Mouse (Mus musculus) kidney, adult 9 months (tissue): Measurements from ENCODE around the gene Slc41a3.

Experiments
- DNase-seq: peaks from one replicate; pipeline ENCODE4 v3.0.0; 2022

Slc41a3 gene

DNA sequence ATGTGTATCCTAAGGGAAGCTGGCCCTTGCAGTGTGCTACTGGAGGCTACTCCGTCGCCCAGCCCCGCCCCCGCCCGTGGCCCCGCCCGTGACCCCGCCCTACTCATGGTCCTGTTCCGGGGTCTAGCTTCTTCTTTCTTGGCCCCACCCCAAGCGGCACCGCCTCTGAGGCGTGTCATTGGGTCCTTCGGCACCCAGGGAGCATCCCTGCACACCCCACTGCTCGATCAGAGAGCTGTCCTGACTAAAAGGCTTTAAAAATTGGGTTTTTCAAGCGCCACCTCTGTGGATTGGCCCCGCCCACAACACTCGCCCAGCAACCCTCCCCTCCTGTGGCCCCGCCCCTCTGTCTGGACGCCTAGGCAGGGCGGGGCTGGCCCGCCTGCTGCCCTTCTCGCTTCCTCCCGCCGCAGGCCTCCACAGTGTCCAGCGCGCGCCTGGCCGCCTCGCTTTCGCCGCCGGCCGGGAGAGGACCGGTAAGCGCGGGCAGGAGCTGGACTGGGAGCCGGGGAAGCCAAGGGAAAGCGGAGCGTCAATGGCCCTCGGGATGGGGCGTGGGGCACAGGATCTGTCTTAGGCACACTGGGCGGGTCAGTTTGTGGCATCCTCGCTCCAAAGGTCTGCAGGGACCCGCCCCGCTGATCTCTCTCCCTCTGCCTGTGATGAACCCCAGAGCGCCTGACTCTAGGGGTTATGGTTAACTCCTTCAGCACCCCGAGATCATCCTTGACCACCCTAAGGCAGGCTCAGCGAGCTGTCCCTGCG, at the start of gene Slc41a3:
Gene Slc41a3 (plus strand): TSS at position 193 of the 765 bp plus-strand sequence.
- peak; percentile 95 for DNase-seq

DNA sequence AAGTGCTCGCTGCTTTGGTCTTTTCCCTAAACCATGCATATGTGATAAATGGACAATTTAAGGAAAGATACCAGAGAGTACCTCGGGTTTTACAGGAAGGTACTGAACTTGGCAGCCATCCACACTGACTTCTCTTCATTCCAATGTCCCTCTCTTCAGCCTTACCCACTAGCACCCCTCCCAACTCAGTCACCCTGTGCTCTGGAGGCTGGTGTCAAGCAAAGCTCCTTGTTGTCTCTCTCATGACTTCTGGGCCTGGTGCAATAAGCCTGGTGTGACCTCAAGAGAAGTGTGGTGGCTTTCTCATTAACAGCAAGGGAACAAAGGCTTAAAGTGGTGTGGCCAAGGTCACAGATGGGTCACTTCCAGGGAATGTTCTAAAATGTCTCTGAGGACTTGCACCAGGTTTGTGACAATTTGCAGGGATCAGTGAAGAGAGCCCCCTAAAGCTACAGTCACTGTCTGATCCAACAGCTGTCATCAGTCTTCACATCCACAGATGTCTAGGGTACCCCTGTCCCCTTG, 47.9 kb upstream of the Slc41a3 start:
- DNase-seq: no peak

DNA sequence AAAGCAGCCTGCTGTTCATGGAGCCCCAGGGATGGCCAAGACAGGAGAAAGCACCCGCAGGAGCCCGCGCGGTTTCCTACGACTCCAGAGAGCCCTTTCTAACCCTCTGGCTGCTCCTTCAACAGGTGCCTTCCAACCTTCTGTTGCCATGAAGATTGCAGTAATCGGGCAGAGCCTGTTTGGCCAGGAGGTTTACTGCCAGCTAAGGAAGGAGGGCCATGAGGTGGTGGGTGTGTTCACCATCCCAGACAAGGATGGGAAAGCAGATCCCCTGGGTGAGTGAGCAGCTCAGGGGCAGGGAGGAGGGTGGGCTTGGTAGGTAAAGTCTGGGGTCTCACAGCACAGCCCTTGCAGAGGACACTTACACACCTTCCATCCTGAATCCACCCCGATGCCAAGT, 47.4 kb upstream of the Slc41a3 start:
- DNase-seq: no peak

DNA sequence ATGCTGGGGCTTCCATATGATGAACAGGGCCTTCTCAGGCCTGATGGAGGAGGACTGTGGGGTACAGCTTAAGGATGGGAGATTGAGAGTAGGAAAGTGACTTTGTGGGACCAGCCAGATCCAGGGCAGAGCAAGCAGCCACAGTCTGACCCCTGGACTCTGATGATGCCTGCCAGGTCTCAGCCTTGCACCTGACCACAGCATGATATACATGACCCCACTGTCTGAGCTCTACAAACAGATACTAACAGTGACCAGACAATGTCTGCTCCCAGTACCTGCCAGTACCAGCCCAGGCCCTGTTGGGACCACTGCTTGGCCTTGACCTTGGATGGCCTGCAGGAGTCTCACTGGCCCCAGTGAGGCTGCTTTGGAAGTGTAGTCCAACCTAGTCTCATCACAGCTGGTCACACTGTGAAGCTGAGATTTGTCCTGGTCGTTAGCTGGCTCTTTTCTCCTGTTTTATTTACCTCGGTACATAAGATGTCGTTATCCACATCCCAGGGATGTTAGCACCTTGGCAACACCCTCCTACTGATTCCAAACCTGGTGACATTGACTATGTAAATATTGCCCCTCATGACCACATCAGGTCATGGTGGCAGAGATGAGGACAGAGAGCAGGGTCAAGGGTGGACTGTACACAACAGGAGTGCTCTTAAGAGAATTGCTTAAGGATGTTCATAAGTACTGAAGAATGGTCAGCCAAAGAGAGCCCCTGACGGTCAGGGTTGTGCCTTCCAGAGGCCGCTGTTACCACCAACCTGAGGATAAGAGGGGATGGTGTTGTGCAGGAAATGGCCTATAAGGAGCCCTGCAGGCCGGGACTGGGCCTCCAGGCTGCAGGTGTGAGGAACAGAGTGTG, 46.5 kb upstream of the Slc41a3 start:
- no peak for DNase-seq

DNA sequence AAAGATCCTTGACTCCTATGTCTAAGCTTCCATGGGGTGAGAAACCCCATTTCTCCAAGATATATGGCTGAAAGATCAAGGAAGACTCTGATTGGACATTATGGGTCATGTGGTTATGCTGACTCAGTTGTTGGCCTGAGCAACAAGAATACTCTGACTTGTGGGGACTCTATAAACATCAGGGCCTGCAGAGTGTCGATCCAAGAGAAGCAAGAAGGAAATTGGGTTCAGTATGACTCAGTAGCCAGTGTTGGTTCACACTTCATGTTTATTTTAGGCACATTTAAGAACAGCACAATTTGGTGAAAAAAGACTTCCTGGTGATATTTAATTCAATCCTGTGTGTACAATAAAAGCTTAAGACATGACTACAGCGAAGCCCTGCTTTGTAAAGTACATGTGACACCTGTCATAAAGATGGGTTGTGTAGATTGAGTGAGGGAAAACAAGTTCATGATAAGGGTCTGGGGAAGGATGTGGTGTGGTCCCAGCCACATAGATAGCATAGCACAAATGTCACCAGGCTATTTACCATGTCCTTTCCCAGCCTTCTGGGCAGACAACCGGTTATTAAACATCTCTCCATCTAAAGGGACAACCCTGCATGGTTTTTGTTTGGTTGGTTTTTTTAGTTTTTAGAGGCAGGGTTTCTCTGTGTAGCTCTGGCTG, 44.0 kb upstream of the Slc41a3 start:
- DNase-seq: no peak

DNA sequence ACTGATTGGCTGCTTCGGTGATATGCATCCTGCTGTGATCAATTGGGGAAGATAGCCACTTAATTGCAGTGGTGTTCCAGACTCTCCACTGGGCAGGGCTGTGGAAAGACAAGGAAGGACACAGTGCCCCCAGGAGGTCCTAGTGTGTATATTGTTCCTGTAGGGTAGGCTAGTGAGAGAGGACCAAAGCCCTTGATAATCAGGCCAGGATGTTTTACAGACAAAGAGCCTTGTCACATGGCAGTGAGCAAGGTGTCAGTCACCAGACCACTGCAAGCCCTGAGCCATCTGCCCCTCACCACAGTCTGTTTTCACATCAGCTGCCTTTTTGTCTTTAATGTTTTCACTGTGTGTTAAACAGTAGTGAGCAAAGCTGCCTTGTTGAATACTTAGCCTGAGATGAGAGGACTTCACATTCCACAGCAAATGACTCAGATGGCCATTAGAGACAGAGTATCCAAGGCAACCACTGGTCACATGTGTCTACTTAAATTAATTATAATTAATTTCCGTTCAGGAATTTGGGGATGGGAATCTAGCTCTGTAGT, 43.2 kb upstream of the Slc41a3 start:
- DNase-seq: no peak

DNA sequence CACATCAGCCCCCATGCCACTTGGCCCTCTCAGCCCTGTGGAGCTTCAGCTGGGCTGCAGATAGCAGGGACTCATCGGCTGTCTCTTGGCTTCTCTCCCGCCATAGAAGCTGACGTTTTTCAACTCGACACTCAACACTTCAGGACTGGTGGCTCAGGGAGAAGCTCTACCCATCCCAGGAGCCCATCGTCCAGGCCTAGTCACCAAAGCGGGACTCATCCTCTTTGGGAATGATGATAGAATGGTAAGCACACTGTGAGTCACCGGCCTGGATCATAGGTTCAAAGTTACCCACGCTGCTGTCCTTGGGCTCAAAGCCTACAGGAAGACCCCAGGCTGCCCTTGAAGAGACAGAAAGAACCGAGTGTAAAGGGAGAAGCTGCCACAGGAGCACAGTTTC, 40.3 kb upstream of the Slc41a3 start:
- no peak for DNase-seq

DNA sequence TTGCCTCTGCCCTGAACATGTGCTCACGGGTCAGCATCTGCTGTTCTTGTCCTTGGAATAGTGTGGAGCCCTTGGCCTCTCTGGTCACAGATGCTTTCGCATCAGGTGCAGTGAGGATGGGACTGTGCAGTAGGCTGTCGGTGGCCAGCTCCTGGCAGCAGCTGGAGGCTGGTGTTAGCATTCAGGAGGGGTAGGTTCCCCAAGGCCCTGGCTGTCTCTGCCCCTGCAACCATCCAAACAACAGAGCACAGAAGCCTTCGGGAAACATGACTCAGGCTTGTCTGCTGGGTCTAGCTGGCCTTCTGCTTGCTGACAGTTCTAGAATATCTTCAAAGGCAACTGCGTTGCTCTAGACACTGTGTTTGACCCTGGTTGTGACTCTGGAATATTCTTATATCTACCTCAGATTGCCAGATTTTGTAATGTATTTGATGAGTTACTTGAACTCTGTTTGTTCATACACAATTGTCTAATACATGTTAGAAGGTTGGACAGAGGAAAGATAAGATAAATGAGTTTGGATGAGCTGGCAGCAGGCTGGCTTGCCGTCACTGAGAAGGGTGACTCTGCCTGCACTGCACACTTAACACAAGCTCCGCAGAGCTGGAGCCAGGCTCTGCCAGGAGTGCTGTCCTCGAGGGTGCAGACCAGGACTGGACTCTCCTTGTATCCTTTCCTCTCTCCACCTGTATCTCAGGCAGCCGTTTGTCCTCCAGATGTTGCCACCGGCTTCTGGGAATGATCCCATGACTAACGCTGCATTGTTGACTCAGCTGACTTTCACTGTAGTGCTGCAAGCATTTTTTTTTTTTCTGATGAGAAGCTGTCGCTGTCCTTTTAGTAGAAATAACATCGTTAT, 38.9 kb upstream of the Slc41a3 start:
- no peak for DNase-seq

DNA sequence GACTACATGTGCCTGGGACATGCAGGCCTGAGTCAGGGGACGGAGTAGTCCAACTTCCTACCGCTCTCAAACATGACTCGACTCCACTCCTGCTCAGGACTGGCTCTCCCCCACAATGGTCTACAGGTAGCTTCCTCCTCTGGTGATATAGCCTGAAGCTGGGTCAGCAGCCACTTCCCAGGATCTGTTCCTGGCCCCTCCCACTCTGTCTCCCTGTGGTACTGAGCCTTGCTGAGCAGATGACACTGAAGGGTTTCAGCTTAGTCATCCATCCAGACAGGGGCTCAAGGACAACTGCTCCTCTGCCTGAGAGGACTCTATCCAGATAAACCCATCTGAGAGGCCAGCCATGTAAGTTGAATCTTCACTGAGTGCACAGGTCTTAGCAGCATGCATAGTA, 37.0 kb upstream of the Slc41a3 start:
- DNase-seq: no peak

DNA sequence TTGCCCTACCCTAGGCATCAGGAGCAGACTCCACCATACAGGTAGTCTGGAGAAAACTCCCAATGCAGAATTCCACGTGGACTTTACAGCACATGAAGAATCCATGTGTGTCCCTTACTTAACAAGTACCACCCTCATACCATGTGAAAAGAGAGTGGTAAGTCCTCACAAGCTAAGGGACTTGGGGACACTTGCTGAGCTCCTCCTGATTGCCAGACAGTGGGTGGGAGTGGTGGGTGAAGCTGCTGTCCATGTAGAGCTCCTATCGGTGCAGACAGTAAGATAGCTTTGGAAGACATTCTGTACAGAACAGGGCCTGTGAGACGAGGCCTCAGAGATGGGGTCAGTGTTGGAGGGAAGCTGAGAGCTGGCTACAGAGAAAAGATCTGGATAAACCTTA, 36.6 kb upstream of the Slc41a3 start:
- DNase-seq: no peak

DNA sequence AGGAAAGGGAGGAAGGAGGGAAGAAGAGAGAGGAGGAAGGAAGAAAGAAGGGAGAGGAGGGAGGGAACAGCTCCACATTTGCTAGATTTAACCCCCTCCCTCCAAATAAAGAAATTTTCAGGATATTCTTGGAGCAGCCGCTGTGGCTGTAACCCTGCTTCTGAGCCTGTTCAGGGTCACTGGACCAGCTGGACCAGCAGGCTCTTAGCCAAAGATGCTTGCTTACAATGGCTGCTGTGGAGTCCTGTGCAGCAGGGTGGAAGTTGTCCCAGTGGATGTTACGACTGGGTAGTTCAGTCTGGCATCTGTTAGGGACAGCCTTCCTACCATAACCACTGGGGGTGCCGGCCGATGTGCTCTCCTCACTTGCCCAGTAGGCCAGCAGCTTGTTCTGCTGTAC, 35.8 kb upstream of the Slc41a3 start:
- DNase-seq: no peak

DNA sequence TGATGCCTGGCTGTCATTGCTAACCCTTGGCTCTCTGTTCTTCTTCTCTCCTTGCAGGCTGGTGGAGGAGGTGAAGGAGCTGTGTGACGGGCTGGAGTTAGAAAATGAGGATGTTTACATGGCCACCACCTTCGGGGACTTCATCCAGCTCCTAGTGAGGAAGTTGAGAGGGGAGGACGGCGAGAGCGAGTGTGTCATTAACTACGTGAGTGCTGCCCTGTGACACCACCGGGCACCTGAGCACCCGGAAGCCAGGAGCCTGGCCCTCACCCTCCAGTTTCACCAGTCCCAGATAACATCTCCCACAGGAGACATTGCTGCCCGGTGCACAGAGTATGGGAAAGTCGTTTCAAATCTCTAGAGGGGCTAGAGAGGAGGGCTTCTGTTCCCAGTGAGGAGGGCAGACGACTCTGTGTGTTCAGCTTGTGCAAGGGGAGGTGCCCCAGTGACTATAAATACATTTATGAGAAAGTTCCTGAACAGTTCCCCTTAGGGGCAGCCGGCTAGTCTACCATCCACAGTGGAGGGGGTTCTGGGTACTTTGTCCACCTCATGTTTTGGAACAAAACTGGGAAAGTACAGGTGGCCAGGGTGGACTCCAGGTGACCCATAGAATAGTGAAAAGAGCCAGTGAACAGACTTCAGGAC, 34.7 kb upstream of the Slc41a3 start:
- DNase-seq: no peak

DNA sequence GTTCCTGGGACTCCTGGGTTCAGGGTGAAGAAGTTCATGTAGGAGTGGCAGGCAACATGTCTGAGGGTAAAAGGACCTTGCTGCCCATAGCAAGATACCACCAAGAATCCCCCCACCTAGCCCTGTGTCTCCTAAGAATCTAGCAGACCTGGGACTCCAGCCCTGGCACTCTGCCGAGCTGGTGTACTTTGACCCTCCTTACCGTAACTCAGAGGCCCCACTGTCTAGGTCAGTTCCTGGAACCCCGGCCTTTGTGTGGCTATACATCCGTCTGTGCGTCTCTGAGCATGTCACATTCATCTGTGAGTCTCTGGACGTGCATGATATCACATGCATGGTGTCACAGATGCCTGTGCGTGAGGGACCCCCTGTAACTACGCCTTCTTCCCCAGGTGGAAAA, 34.1 kb upstream of the Slc41a3 start:
- DNase-seq: peak; percentile 58

DNA sequence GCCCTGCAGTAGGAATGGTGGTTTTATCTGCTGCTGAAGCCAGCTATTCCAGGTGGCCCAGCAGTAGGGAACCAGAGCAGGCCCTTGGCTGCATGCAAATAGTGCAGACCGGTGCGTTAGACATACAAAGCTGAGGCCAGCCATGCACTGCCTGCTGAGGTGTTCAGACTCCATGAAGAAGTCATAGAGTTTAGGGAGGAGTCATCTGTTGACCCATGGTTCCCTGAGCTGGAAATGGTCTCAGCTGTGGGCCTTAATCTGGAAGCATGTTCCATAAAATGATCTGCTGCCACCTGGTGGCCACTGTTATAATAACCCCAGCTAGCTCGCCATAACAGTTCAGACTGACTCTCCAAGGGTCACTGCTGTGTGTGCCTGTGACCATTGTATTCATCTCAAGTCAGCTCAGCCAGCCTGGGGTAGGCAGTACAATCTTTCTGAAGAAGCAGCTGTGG, 29.2 kb upstream of the Slc41a3 start:
- DNase-seq: peak; percentile 90

DNA sequence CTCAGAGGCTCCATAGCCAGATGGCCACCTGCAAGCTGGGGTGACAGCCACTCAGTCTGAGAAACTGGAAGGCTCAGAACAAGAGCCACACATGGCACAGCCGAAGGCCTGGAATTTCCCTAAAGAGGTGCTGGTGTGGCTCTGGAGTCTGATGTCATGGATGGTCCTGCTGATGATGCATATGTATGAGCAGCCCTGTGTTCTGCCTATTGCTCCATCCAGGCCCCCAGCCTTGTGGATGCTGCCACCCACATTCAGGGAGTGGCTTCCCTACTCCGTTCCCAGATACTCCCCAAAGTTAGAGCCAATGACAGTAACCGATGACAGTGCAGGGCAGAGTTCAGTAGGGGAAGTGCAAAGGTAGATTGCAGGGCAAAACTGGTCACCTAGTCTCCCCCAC, 26.4 kb upstream of the Slc41a3 start:
- no peak for DNase-seq

DNA sequence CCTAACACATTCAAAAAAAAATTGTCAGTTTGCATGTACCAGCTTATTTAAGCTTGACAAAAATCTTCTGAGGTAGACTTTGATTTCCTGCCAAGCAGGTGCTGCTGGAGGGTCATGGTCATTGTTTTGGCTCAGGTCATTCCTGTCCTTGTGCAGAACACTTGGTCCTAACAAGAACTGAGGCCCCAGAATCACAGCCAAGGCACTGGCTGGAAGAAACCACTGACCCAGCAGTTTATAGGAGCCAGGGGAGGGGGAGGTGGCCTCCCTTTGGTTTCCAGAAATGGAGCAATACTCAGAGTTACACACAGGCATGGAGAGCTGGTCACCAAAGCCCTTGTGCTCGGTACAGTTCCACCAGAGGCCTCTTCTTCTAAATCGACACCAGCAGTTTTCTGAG, 22.2 kb upstream of the Slc41a3 start:
- DNase-seq: no peak

DNA sequence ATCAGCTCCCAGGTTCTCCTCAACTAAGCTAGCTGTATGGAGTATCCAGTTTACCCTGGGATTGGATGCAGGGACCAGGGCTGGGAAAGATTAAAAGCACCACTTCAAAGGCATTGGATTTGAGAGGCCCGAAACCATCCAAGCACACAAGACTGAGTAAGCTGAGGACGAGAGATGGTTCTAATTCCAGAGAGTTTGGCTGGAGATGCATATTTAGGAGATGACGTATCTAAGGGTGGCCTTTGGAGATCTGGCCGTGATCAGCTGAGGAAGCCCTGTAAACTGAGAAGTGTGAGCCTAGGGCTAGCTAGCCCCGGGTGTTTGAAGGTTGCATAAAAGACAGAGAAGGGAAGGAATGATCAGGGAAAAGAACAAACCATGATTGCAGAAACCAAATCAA, 16.4 kb upstream of the Slc41a3 start:
- no peak for DNase-seq

DNA sequence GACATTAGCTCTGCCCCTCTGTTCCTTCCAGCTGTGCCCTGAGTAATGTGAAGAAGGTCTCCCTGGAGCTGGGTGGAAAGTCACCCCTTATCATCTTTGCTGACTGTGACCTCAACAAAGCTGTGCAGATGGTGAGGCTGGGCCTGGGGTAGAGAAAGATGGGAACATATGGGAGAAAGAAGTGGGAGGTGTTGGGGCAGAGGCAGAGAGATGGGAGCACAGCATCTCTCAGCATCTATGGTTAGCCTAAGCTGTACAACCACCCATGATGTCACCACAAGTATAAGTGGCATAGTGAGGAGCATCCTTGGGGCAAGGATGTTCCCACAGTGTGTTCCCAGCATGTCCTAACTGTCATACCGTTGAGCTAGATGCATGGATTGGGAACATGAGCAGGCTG, 13.8 kb upstream of the Slc41a3 start:
- no peak for DNase-seq

DNA sequence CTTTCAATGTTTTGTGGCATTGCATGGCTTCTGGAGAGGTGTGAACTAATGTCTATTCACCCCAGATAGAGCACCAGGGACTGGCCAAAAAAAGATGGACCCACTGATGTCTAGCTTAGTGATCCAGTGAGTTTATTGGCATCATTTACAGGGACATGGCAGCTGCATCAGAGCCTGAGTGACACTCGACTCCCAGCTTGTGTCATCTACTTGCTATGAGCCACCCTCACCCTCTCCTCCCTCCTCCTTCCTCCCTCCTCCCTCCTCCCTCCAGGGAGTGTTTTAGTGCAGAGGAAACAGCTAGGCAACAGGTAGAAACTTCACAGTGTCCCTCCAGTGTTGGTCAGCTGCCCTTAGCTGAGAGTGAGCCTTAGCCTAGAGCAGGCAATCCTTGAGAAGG, 9.6 kb upstream of the Slc41a3 start:
- DNase-seq: no peak

DNA sequence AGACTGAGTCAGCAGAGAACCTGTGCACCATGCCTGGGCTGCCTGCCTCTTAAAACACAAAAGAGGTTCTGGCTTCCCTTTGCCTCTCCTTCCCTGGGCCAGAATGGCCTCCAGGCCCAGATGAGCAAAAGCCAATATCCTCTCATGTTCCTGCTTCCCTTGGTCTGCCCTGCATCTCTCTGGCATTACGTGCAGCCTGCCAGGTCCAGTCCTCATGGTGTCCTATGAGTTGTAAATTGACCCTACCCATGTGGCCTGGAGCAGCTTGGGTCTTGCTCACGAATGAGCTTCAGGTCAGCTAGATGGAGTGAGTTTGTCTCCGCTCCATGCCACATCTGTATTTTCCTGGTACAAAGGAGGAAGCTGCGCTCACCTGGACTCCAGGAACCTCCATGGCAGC, 7.5 kb upstream of the Slc41a3 start:
- DNase-seq: no peak

DNA sequence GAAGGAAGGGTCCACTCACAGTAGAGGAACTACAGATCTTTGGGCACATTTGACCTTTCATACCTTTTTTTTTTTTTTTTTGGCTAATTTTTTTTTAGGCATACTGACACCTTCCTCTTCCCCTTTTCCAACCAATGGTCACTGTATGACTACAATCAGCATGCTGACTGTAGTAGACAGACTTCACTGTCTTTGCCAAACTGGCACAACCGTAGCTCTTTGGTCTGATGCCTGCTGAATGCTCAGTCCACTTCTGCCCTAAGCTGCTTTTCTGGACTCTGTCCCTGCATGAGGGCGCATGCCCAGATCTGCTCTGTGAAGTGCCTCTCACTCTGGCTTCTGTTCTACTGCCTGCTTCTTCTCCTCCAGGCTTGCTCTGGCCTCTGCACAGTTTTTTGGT, 6.9 kb upstream of the Slc41a3 start:
- peak; percentile 88 for DNase-seq

DNA sequence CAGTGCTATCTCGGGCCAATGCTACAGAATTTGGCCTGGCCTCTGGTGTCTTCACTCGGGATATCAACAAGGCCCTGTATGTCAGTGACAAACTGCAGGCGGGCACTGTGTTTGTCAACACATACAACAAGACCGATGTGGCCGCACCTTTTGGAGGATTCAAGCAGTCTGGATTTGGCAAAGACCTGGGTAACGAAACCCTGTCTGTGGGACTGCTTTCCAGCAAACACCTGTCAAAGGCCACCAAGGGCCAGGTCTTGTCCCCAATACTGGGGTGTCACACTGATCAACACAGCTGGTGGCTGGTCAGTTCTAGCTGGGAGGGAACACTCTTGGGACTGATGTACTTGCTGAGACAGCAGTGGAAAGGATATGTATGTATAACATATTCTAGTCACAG, 6.3 kb upstream of the Slc41a3 start:
- DNase-seq: no peak
